In genomic region chr10:87666719-87667387, GRCm38 (mm10) we compare ENCODE assay signal across 10 mouse cellular contexts.
DNase-seq lines count a peak whose midpoint lies in the region; ATAC-seq and TF ChIP-seq lines count a peak whose summit lies in the region.
"Had no signal": no experiment of that assay in that cellular context is flagged by ENCODE, and none has a peak within 500 bp of the region (broad histone marks: within the 10 kb centered on the region; RNA-seq: fewer than 3 reads in every experiment).

No protein-coding gene starts in this region.

- no peaks in the 10 kb centered on the region for H3K27me3 ChIP-seq in hindbrain, embryonic 13.5 days
- H3K27me3 ChIP-seq in hindbrain, postnatal 0 days (ENCODE audit: insufficient read depth, low read length), result no peaks in the 10 kb centered on the region
- no peaks in the 10 kb centered on the region for H3K27me3 ChIP-seq in forebrain, postnatal 0 days (ENCODE audit: insufficient read depth, low read length)

- peak overlapping the region; percentile 61; the same call in 1 of the 2 replicates for H3K27ac ChIP-seq in hindbrain, embryonic 13.5 days
- no peak overlapping the region for H3K27ac ChIP-seq in hindbrain, postnatal 0 days
- H3K27ac ChIP-seq in forebrain, postnatal 0 days (ENCODE audit: low read depth, low read length), result peak overlapping the region; percentile 64
- H3K27ac ChIP-seq: hindbrain, embryonic 10.5 days had no signal

- H3K36me3 ChIP-seq in hindbrain, embryonic 13.5 days, result no peaks in the 10 kb centered on the region
- H3K36me3 ChIP-seq in hindbrain, postnatal 0 days (ENCODE audit: insufficient read depth, low read length), result no peaks in the 10 kb centered on the region
- no peaks in the 10 kb centered on the region for H3K36me3 ChIP-seq in forebrain, postnatal 0 days (ENCODE audit: insufficient read depth)
- H3K36me3 ChIP-seq: hindbrain, embryonic 10.5 days had no signal

- no peak for DNase-seq in hindbrain, postnatal 0 days (ENCODE audit: low spot score)
- peak; percentile 62 for DNase-seq in brain, adult 2 months (ENCODE audit: low read depth, low spot score)
- DNase-seq in forebrain, postnatal 0 days, result peak; percentile 50
- peak; percentile 34 for DNase-seq in heart, postnatal 4 days
- no peak for DNase-seq in T-cell, adult 2 months (ENCODE audit: low spot score)
- no peak for DNase-seq in embryo, embryonic 11 days
- DNase-seq: thymus, adult 2 months had no signal

- no peak overlapping the region for H3K4me2 ChIP-seq in hindbrain, embryonic 13.5 days
- no peak overlapping the region for H3K4me2 ChIP-seq in hindbrain, postnatal 0 days (ENCODE audit: low read depth, low read length)
- H3K4me2 ChIP-seq in forebrain, postnatal 0 days (ENCODE audit: low read depth), result no peak overlapping the region

- H3K9ac ChIP-seq in hindbrain, embryonic 13.5 days, result no peak overlapping the region
- H3K9ac ChIP-seq in hindbrain, postnatal 0 days (replicated peaks; ENCODE audit: low read length), result no peak overlapping the region
- no peak overlapping the region for H3K9ac ChIP-seq in forebrain, postnatal 0 days

- 87% methylated on average over 7 of the region's 7 CpGs for WGBS in hindbrain, embryonic 13.5 days
- WGBS in hindbrain, postnatal 0 days, result 74% methylated on average over 7 of the region's 7 CpGs
- WGBS in forebrain, postnatal 0 days, result 62% methylated on average over 7 of the region's 7 CpGs

- H3K4me3 ChIP-seq in hindbrain, embryonic 13.5 days, result no peak overlapping the region
- no peak overlapping the region for H3K4me3 ChIP-seq in hindbrain, postnatal 0 days (ENCODE audit: low read length)
- no peak overlapping the region for H3K4me3 ChIP-seq in forebrain, postnatal 0 days (ENCODE audit: low read depth, low read length)
- H3K4me3 ChIP-seq: hindbrain, embryonic 10.5 days had no signal

- peaks cover 14% of the 10 kb centered on the region for H3K4me1 ChIP-seq in hindbrain, embryonic 13.5 days (replicated peaks)
- no peaks in the 10 kb centered on the region for H3K4me1 ChIP-seq in hindbrain, postnatal 0 days (ENCODE audit: insufficient read depth, low read length)
- peaks cover 8% of the 10 kb centered on the region for H3K4me1 ChIP-seq in forebrain, postnatal 0 days (ENCODE audit: insufficient read depth)
- H3K4me1 ChIP-seq: hindbrain, embryonic 10.5 days had no signal

- no peak for TF ChIP-seq CTCF in hindbrain, postnatal 0 days (IDR thresholded peaks at IDR 0.05; ENCODE audit: low read depth)
- TF ChIP-seq CTCF in forebrain, postnatal 0 days (IDR thresholded peaks at IDR 0.05; ENCODE audit: low read depth), result no peak

- H3K9me3 ChIP-seq in hindbrain, embryonic 13.5 days, result no peaks in the 10 kb centered on the region
- no peaks in the 10 kb centered on the region for H3K9me3 ChIP-seq in hindbrain, postnatal 0 days (ENCODE audit: low read length)
- no peaks in the 10 kb centered on the region for H3K9me3 ChIP-seq in forebrain, postnatal 0 days (ENCODE audit: low read length)
- H3K9me3 ChIP-seq: hindbrain, embryonic 10.5 days had no signal

- no peak for ATAC-seq in hindbrain, embryonic 13.5 days (ENCODE audit: low FRiP score)
- ATAC-seq in hindbrain, postnatal 0 days, result no peak
- peak; percentile 65 for ATAC-seq in forebrain, postnatal 0 days
- ATAC-seq in inflammation-experienced regulatory T-cells, adult 6 months, result no peak

Comparison
In these comparisons a context has a peak if more than half of its experiments do, and no peak if none do; other contexts are left out.
1. DNase-seq: peak in brain, adult 2 months (single experiment), forebrain, postnatal 0 days (single experiment) and heart, postnatal 4 days (single experiment); none in hindbrain, postnatal 0 days (single experiment), T-cell, adult 2 months (single experiment) and embryo, embryonic 11 days (single experiment).